Mouse (Mus musculus) limb, embryonic 11.5 days (tissue): ENCODE data around the gene Scyl3. TPM values are rescaled to one million over a fixed set of nuclear protein-coding genes. Genes with fewer than 3 reads are reported as not detected.

Experiments
- ATAC-seq: fragments of 200-750 bp; cut with Nextera tagmentation; 2 replicates; pipeline ENCODE4 v1.8.0; 2017; ENCODE audit warnings: low read depth; ENCODE audit not compliant: insufficient number of reproducible peaks, low FRiP score, low TSS enrichment
- DNase-seq: peaks from one replicate; pipeline ENCODE4 v3.0.0-alpha.2; 2015; ENCODE audit warnings: low spot score
- H3K27ac ChIP-seq: fragments of 300-500 bp; sonication (generic); replicated peaks from 2 replicates; pipeline ENCODE4 v1.5.1; 2014; ENCODE audit warnings: low read depth, mild to moderate bottlenecking, low read length
- H3K27me3 ChIP-seq: fragments of 300-500 bp; sonication (generic); 2 replicates; pipeline ENCODE4 v1.6.1; 2014; ENCODE audit warnings: mild to moderate bottlenecking, low read length, mixed read lengths; ENCODE audit not compliant: control insufficient read depth, insufficient read depth
- H3K36me3 ChIP-seq: fragments of 300-500 bp; sonication (generic); 2 replicates; pipeline ENCODE4 v1.6.1; 2014; ENCODE audit warnings: mild to moderate bottlenecking, low read length, moderate library complexity, mixed read lengths; ENCODE audit not compliant: control insufficient read depth, insufficient read depth
- H3K4me1 ChIP-seq: fragments of 300-500 bp; sonication (generic); 2 replicates; pipeline ENCODE4 v1.6.1; 2014; ENCODE audit warnings: low read length, mixed read lengths; ENCODE audit not compliant: control insufficient read depth, insufficient read depth
- H3K4me2 ChIP-seq: fragments of 300-500 bp; sonication (generic); 2 replicates; pipeline ENCODE4 v1.6.1; 2014; ENCODE audit warnings: low read depth, mild to moderate bottlenecking, moderate library complexity; ENCODE audit not compliant: severe bottlenecking
- H3K4me3 ChIP-seq: fragments of 300-500 bp; sonication (generic); 2 replicates; pipeline ENCODE4 v1.5.1; 2014; ENCODE audit warnings: low read depth, low read length
- H3K9ac ChIP-seq: fragments of 300-500 bp; sonication (generic); 2 replicates; pipeline ENCODE4 v1.6.1; 2014; ENCODE audit warnings: mild to moderate bottlenecking, low read length
- H3K9me3 ChIP-seq: fragments of 300-500 bp; sonication (generic); 2 replicates; pipeline ENCODE4 v1.6.1; 2016; ENCODE audit warnings: low read length; ENCODE audit not compliant: control insufficient read depth
- WGBS: fragments of 180-500 bp; shearing (Covaris S2); extraction: QIAGEN DNeasy Blood & Tissue Kit; methylation state at CpG from one replicate; pipeline ENCODE4 v1.1.7; 2014; 5-methylcytosine and 5-hydroxymethylcytosine counted together
- polyA plus RNA-seq: library from polyadenylated mRNA; unstranded; fragments of >200 nt; fragmentation: Nextera tagmentation; extraction: Ambion mirVana; gene quantifications from 2 replicates; pipeline ENCODE4 v1.2.1, GENCODE M21; 2014

Gene Scyl3
- polyA plus RNA-seq, 1 experiment from 2014 or later, result 19.9 TPM

DNA sequence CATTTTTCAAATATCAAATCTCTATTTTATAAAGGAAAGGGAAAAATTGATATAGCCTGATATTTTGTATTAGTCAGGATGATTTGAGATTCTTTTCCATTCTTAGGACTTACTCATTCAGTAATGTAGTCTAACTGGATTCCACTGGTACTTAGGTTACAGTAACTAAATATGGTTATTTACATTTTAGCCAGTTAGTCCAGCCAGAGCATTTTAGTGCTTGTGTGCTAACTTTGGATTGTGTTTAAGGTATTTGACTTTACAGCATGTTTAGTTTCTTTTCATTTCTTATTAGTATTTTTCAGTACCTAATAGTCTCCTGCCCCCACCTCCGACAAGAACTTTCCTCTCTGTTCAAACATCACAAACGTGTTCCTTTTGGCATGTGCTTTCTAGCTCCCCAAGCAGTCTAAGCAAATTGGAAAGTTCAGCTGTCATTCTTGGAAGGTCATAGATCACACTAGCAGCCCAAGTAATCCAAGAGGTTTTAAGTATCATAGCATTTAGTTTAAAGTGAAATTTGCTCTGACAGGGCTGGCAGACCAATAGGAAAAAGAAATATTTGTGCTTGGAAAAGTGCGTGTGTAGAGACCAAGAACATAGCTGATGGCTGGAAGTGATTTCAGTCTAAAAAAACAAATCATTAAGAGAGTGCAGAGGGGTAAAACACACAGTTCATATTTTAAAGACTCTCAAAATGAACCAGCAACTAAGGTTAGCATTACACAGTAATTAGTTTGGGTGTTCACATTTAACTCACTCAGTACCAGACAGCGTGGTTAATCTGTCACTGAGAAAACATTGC, 21.7 kb upstream of the Scyl3 start:
- no peak overlapping the region for H3K27ac ChIP-seq
- no peaks in the 10 kb centered on the region for H3K27me3 ChIP-seq
- 10% methylated on average over 4 of the region's 4 CpGs for WGBS
- H3K9ac ChIP-seq, result no peak overlapping the region
- no peak overlapping the region for H3K4me3 ChIP-seq
- H3K4me2 ChIP-seq, result no peak overlapping the region
- no peak for DNase-seq
- H3K36me3 ChIP-seq, result no peaks in the 10 kb centered on the region
- no peaks in the 10 kb centered on the region for H3K9me3 ChIP-seq
- ATAC-seq, result peak; percentile 80
- peaks cover 11% of the 10 kb centered on the region for H3K4me1 ChIP-seq

- ATAC-seq, result no peak
- Histone ChIP-seq H3K4me3 (no peak overlapping the region), H3K36me3 (no peaks in the 10 kb centered on the region), H3K4me2 (no peak overlapping the region), H3K4me1 (peaks cover 11% of the 10 kb centered on the region), H3K9ac (no peak overlapping the region), H3K9me3 (no peaks in the 10 kb centered on the region), H3K27ac (no peak overlapping the region), H3K27me3 (no peaks in the 10 kb centered on the region)
- DNase-seq, result no peak
- WGBS, result 52% methylated on average over 11 of the region's 11 CpGs
Observed at GRCm38 (mm10) chr1:163908389-163908788, 20.5 kb upstream of the Scyl3 start.

DNA sequence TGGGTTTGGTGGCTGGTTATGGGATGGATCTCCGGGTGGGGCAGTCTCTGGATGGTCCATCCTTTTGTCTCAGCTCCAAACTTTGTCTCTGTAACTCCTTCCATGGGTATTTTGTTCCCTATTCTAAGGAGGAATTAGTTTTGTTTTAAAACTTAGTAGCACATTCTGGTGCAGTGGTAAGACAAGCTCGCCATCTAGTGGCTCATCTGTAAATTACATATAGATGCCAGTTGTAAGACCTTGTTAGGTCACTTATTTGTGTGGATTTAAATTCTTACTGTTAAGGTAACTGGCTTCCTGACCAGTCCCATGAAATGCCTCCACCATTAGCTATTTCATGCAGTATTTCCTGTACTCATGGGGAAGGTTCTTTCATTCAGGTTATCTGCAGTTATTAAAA, 18.6 kb upstream of the Scyl3 start:
- Histone ChIP-seq H3K4me3 (no peak overlapping the region), H3K36me3 (no peaks in the 10 kb centered on the region), H3K4me2 (no peak overlapping the region), H3K27me3 (no peaks in the 10 kb centered on the region), H3K27ac (no peak overlapping the region), H3K9me3 (no peaks in the 10 kb centered on the region), H3K9ac (no peak overlapping the region), H3K4me1 (peaks cover 11% of the 10 kb centered on the region)
- ATAC-seq, result no peak
- 5% methylated on average over 2 of the region's 2 CpGs for WGBS
- DNase-seq, result peak; percentile 58

DNA sequence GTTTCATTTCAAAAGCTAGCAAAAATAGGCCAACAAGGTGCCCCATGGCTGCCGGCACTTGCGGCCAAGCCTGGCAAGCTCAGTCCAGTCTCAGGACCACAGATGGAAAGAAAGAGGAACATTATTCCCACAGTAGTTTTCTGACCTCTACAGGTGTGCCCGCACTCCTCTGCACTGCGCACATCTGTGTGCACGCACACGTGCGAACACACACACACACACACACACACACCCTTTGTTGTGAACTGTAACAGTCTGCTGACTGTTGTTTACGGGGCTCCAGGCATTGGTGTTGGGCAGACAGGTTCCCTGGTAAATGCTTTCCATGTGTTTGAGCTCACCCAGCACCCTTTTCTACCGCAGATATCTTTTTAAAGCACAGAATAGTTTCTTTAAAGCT, 18.1 kb upstream of the Scyl3 start:
- H3K4me2 ChIP-seq, result no peak overlapping the region
- H3K9me3 ChIP-seq, result no peaks in the 10 kb centered on the region
- 85% methylated on average over 9 of the region's 9 CpGs for whole genome bisulfite sequencing
- H3K4me1 ChIP-seq, result peaks cover 11% of the 10 kb centered on the region; the same call in 1 of the 2 replicates
- peaks cover 2% of the 10 kb centered on the region; the same call in 1 of the 2 replicates for H3K36me3 ChIP-seq
- no peaks in the 10 kb centered on the region for H3K27me3 ChIP-seq
- H3K4me3 ChIP-seq, result no peak overlapping the region
- no peak for ATAC-seq
- H3K9ac ChIP-seq, result no peak overlapping the region
- no peak overlapping the region for H3K27ac ChIP-seq
- DNase-seq, result no peak

GRCm38 (mm10) chr1:163911981-163912380, 16.9 kb upstream of the Scyl3 start:
- 86% methylated on average over 11 of the region's 11 CpGs for WGBS
- H3K27ac ChIP-seq, result no peak overlapping the region
- ATAC-seq (no peak), DNase-seq (no peak)
- no peaks in the 10 kb centered on the region for H3K27me3 ChIP-seq
- no peak overlapping the region for H3K9ac ChIP-seq
- peaks cover 11% of the 10 kb centered on the region; the same call in 1 of the 2 replicates for H3K4me1 ChIP-seq
- H3K4me2 ChIP-seq, result no peak overlapping the region
- no peak overlapping the region for H3K4me3 ChIP-seq
- H3K9me3 ChIP-seq, result no peaks in the 10 kb centered on the region
- peaks cover 2% of the 10 kb centered on the region; the same call in 1 of the 2 replicates for H3K36me3 ChIP-seq

DNA sequence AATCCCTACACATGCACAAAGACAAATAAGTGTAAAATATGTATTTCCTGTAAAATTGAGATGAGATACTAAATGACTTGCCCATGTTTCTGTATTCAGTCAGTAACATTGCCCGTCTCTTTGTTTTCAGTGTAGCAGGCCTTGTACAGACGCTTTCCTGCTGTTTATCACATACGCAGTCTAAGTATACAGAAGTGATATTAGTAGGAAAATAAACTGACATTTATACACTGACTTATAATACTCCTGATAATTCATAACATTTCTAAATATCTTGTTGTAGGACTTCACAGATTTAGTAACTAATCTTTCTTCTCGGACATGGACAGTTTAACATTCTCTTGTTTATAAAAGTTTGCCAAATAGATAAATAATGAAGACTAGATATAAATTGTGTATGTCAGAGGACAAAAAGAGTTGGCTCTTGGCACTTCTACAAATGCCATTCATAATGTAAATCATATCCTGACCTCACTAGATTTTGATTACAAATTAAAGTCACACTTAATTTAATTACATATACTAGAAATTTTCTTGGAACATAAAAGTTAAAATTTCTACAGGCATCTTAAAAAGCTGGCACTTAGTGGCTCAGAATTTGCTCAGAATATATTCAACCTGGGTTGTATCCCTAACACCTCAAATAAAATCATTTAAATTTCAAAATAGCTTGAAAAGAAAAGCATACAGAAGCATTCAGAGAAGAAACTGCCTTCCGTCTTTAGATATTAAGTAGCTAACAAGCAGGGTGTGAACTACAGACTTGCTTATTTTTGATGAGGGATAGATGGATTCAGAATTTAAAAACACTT, 11.3 kb upstream of the Scyl3 start:
- H3K27me3 ChIP-seq, result no peaks in the 10 kb centered on the region
- WGBS, result 95% methylated on average over 5 of the region's 5 CpGs

DNA sequence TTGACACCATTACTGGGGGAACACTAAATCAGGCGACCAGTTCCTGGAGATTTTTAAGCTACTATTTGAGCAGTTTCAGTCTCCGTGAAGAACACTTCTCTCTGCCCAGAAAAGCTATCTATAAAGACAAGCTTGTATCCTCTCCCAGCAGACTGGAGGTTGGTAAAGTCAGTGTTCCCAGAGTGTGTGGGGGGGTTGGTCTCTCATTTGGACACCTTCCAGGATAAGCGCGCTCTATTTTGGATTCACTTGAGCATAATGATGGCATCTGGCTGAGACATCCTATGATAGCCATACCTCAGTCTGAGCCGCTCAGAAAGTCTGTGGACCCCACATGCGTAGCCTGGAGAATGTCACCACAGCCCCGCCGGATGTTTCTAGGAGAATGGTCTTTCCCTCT, 4.8 kb upstream of the Scyl3 start:
- Histone ChIP-seq H3K27me3 (no peaks in the 10 kb centered on the region), H3K4me2 (no peak overlapping the region), H3K4me1 (peaks cover 4% of the 10 kb centered on the region; the same call in 1 of the 2 replicates), H3K9me3 (no peaks in the 10 kb centered on the region), H3K4me3 (no peak overlapping the region), H3K27ac (no peak overlapping the region), H3K9ac (no peak overlapping the region), H3K36me3 (no peaks in the 10 kb centered on the region)
- WGBS, result 91% methylated on average over 8 of the region's 8 CpGs
- no peak for DNase-seq
- no peak for ATAC-seq

More for the DNA sequence above, 11.3 kb upstream of the Scyl3 start:
- Histone ChIP-seq H3K4me1 (no peaks in the 10 kb centered on the region), H3K4me3 (no peak overlapping the region), H3K9ac (no peak overlapping the region), H3K9me3 (no peaks in the 10 kb centered on the region), H3K27ac (no peak overlapping the region), H3K4me2 (no peak overlapping the region), H3K36me3 (peaks cover 2% of the 10 kb centered on the region; the same call in 1 of the 2 replicates)
- DNase-seq (no peak), ATAC-seq (no peak)

GRCm38 (mm10) chr1:163929636-163930457, 947 bp downstream of the Scyl3 start:
- Histone ChIP-seq H3K27ac (no peak overlapping the region), H3K27me3 (no peaks in the 10 kb centered on the region), H3K36me3 (peaks cover 3% of the 10 kb centered on the region; the same call in 1 of the 2 replicates), H3K4me3 (peak overlapping the region; percentile 95), H3K4me2 (peak overlapping the region; percentile 72), H3K4me1 (peaks cover 12% of the 10 kb centered on the region), H3K9me3 (no peaks in the 10 kb centered on the region), H3K9ac (peak overlapping the region; percentile 95)
- peak; percentile 90 for ATAC-seq
- peak; percentile 94 for DNase-seq
- under 1% methylated on average over 71 of the region's 77 CpGs for WGBS
